Mouse (Mus musculus): Measurements from ENCODE around the gene Shc3. TPM values are rescaled to one million over a fixed set of nuclear protein-coding genes. Genes with fewer than 3 reads are reported as not detected.

The Shc3 gene
- polyA plus RNA-seq, 1 experiment from 2014 or later, result 4.4 TPM

GRCm38 (mm10) chr13:51419501-51419900, 149.7 kb downstream of the Shc3 start:
- H3K4me2 ChIP-seq (ENCODE audit: low read length), result no peak overlapping the region
- H3K36me3 ChIP-seq (ENCODE audit: control insufficient read depth, insufficient read depth, low read length), result no peaks in the 10 kb centered on the region; the same call in 1 of the 2 replicates
- H3K27me3 ChIP-seq (replicated peaks; ENCODE audit: control insufficient read depth, insufficient read depth, low read length), result no peaks in the 10 kb centered on the region
- no peak overlapping the region for H3K4me3 ChIP-seq (ENCODE audit: low read length)
- ATAC-seq, result no peak
- no peak overlapping the region for H3K27ac ChIP-seq (ENCODE audit: low read depth, low read length)
- no peaks in the 10 kb centered on the region; the same call in 1 of the 2 replicates for H3K9me3 ChIP-seq (ENCODE audit: control insufficient read depth, low read length)
- H3K4me1 ChIP-seq (ENCODE audit: control insufficient read depth, insufficient read depth, low read depth, low read length), result peaks cover 15% of the 10 kb centered on the region
- H3K9ac ChIP-seq (ENCODE audit: low read depth, low read length), result no peak overlapping the region
- 90% methylated on average over 15 of the region's 15 CpGs for WGBS

DNA sequence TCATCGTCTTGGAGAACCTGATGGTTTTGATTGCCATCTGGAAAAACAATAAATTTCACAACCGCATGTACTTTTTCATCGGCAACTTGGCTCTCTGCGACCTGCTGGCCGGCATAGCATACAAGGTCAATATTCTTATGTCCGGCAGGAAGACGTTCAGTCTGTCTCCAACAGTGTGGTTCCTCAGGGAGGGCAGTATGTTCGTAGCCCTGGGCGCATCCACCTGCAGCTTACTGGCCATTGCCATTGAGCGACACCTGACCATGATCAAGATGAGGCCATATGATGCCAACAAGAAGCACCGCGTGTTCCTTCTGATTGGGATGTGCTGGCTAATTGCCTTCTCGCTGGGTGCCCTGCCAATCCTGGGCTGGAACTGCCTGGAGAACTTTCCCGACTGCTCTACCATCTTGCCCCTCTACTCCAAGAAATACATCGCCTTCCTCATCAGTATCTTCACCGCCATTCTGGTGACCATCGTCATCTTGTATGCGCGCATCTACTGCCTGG, 150.2 kb downstream of the Shc3 start:
- H3K4me1 ChIP-seq (ENCODE audit: control insufficient read depth, insufficient read depth, low read depth, low read length), result peaks cover 15% of the 10 kb centered on the region
- no peaks in the 10 kb centered on the region; the same call in 1 of the 2 replicates for H3K9me3 ChIP-seq (ENCODE audit: control insufficient read depth, low read length)
- peak overlapping the region; percentile 27 for H3K4me3 ChIP-seq (ENCODE audit: low read length)
- H3K27me3 ChIP-seq (replicated peaks; ENCODE audit: control insufficient read depth, insufficient read depth, low read length), result no peaks in the 10 kb centered on the region
- H3K4me2 ChIP-seq (ENCODE audit: low read length), result peak overlapping the region; percentile 67
- H3K27ac ChIP-seq (ENCODE audit: low read depth, low read length), result no peak overlapping the region
- no peaks in the 10 kb centered on the region; the same call in 1 of the 2 replicates for H3K36me3 ChIP-seq (ENCODE audit: control insufficient read depth, insufficient read depth, low read length)
- H3K9ac ChIP-seq (ENCODE audit: low read depth, low read length), result peak overlapping the region; percentile 63
- 79% methylated on average over 19 of the region's 19 CpGs for WGBS
- peak; percentile 41 for ATAC-seq

GRCm38 (mm10) chr13:51418268-51418941, 150.8 kb downstream of the Shc3 start:
- peak; percentile 93 for ATAC-seq
- Histone ChIP-seq H3K9me3 (ENCODE audit: control insufficient read depth, low read length) (no peaks in the 10 kb centered on the region; the same call in 1 of the 2 replicates), H3K36me3 (ENCODE audit: control insufficient read depth, insufficient read depth, low read length) (no peaks in the 10 kb centered on the region; the same call in 1 of the 2 replicates), H3K4me3 (ENCODE audit: low read length) (peak overlapping the region; percentile 27), H3K27ac (ENCODE audit: low read depth, low read length) (peak overlapping the region; percentile 80), H3K9ac (ENCODE audit: low read depth, low read length) (peak overlapping the region; percentile 63), H3K4me1 (ENCODE audit: control insufficient read depth, insufficient read depth, low read depth, low read length) (peaks cover 15% of the 10 kb centered on the region), H3K27me3 (replicated peaks; ENCODE audit: control insufficient read depth, insufficient read depth, low read length) (no peaks in the 10 kb centered on the region), H3K4me2 (ENCODE audit: low read length) (peak overlapping the region; percentile 67)
- WGBS, result 2% methylated on average over 20 of the region's 20 CpGs

GRCm38 (mm10) chr13:51417796-51418195, 151.4 kb downstream of the Shc3 start:
- no peaks in the 10 kb centered on the region; the same call in 1 of the 2 replicates for H3K9me3 ChIP-seq (ENCODE audit: control insufficient read depth, low read length)
- ATAC-seq, result no peak; the same call in 1 of the 2 replicates
- peaks cover 15% of the 10 kb centered on the region for H3K4me1 ChIP-seq (ENCODE audit: control insufficient read depth, insufficient read depth, low read depth, low read length)
- WGBS, result 50% methylated on average over 6 of the region's 6 CpGs
- H3K4me2 ChIP-seq (ENCODE audit: low read length), result peak overlapping the region; percentile 52
- peak overlapping the region; percentile 5 for H3K4me3 ChIP-seq (ENCODE audit: low read length)
- no peaks in the 10 kb centered on the region for H3K27me3 ChIP-seq (replicated peaks; ENCODE audit: control insufficient read depth, insufficient read depth, low read length)
- peak overlapping the region; percentile 80 for H3K27ac ChIP-seq (ENCODE audit: low read depth, low read length)
- H3K9ac ChIP-seq (ENCODE audit: low read depth, low read length), result peak overlapping the region; percentile 56; the same call in 1 of the 2 replicates
- H3K36me3 ChIP-seq (ENCODE audit: control insufficient read depth, insufficient read depth, low read length), result no peaks in the 10 kb centered on the region; the same call in 1 of the 2 replicates

DNA sequence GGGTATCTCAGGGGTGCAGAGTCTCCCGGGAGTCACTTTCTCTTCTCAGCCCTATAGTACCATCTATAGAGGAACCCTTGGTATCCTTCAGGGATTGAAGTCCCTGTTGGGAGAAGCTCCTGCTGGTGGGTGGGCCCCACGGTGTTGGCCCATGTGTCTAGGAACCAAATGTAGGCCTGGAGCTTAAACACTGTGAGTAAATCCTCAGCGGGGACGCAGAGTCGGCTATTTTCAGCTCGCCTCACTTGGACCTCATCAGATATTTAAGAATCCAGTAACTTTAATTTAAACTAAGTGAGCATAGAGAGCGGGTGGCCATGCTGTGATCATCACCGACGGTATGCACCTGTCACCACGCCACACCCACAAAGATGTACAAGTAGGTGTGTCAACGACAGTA, 152.5 kb downstream of the Shc3 start:
- Histone ChIP-seq H3K9ac (ENCODE audit: low read depth, low read length) (no peak overlapping the region), H3K9me3 (ENCODE audit: control insufficient read depth, low read length) (no peaks in the 10 kb centered on the region; the same call in 1 of the 2 replicates), H3K27me3 (replicated peaks; ENCODE audit: control insufficient read depth, insufficient read depth, low read length) (no peaks in the 10 kb centered on the region), H3K27ac (ENCODE audit: low read depth, low read length) (no peak overlapping the region), H3K36me3 (ENCODE audit: control insufficient read depth, insufficient read depth, low read length) (no peaks in the 10 kb centered on the region; the same call in 1 of the 2 replicates), H3K4me3 (ENCODE audit: low read length) (no peak overlapping the region), H3K4me2 (ENCODE audit: low read length) (no peak overlapping the region), H3K4me1 (ENCODE audit: control insufficient read depth, insufficient read depth, low read depth, low read length) (peaks cover 15% of the 10 kb centered on the region)
- no peak for ATAC-seq
- 94% methylated on average over 11 of the region's 11 CpGs for WGBS

- Histone ChIP-seq H3K4me3 (ENCODE audit: low read length) (no peak overlapping the region), H3K27me3 (replicated peaks; ENCODE audit: control insufficient read depth, insufficient read depth, low read length) (no peaks in the 10 kb centered on the region), H3K36me3 (ENCODE audit: control insufficient read depth, insufficient read depth, low read length) (no peaks in the 10 kb centered on the region; the same call in 1 of the 2 replicates), H3K9ac (ENCODE audit: low read depth, low read length) (no peak overlapping the region), H3K27ac (ENCODE audit: low read depth, low read length) (no peak overlapping the region), H3K9me3 (ENCODE audit: control insufficient read depth, low read length) (no peaks in the 10 kb centered on the region; the same call in 1 of the 2 replicates), H3K4me2 (ENCODE audit: low read length) (no peak overlapping the region), H3K4me1 (ENCODE audit: control insufficient read depth, insufficient read depth, low read depth, low read length) (peaks cover 20% of the 10 kb centered on the region)
- no peak for ATAC-seq
- 74% methylated on average over 3 of the region's 3 CpGs for WGBS
Observed at GRCm38 (mm10) chr13:51413461-51413860, 155.8 kb downstream of the Shc3 start.

GRCm38 (mm10) chr13:51411696-51412430, 157.4 kb downstream of the Shc3 start:
- Histone ChIP-seq H3K4me3 (ENCODE audit: low read length) (no peak overlapping the region), H3K9ac (ENCODE audit: low read depth, low read length) (no peak overlapping the region), H3K27ac (ENCODE audit: low read depth, low read length) (no peak overlapping the region), H3K27me3 (replicated peaks; ENCODE audit: control insufficient read depth, insufficient read depth, low read length) (no peaks in the 10 kb centered on the region), H3K9me3 (ENCODE audit: control insufficient read depth, low read length) (no peaks in the 10 kb centered on the region; the same call in 1 of the 2 replicates), H3K4me1 (ENCODE audit: control insufficient read depth, insufficient read depth, low read depth, low read length) (peaks cover 14% of the 10 kb centered on the region), H3K36me3 (ENCODE audit: control insufficient read depth, insufficient read depth, low read length) (no peaks in the 10 kb centered on the region; the same call in 1 of the 2 replicates), H3K4me2 (ENCODE audit: low read length) (no peak overlapping the region)
- ATAC-seq, result no peak
- 58% methylated on average over 12 of the region's 12 CpGs for WGBS

- Histone ChIP-seq H3K4me3 (ENCODE audit: low read length) (no peak overlapping the region), H3K4me2 (ENCODE audit: low read length) (no peak overlapping the region), H3K9me3 (ENCODE audit: control insufficient read depth, low read length) (no peaks in the 10 kb centered on the region; the same call in 1 of the 2 replicates), H3K9ac (ENCODE audit: low read depth, low read length) (no peak overlapping the region), H3K27me3 (replicated peaks; ENCODE audit: control insufficient read depth, insufficient read depth, low read length) (no peaks in the 10 kb centered on the region), H3K27ac (ENCODE audit: low read depth, low read length) (no peak overlapping the region), H3K36me3 (ENCODE audit: control insufficient read depth, insufficient read depth, low read length) (no peaks in the 10 kb centered on the region; the same call in 1 of the 2 replicates), H3K4me1 (ENCODE audit: control insufficient read depth, insufficient read depth, low read depth, low read length) (peaks cover 14% of the 10 kb centered on the region)
- WGBS, result 66% methylated on average over 9 of the region's 9 CpGs
- no peak for ATAC-seq
Observed at GRCm38 (mm10) chr13:51411243-51411642, 158.0 kb downstream of the Shc3 start.

All from hindbrain, embryonic 16.5 days (tissue).